Mouse (Mus musculus): ENCODE results near the gene Wbp11.
A peak's percentile ranks its signal among the peaks of the same experiment; 100 is the strongest.
"Not testable (repeated sequence)": the region's sequence is repeated elsewhere in the genome, so short reads cannot be mapped to it uniquely, and the experiment has no call there.

Wbp11 gene

DNA sequence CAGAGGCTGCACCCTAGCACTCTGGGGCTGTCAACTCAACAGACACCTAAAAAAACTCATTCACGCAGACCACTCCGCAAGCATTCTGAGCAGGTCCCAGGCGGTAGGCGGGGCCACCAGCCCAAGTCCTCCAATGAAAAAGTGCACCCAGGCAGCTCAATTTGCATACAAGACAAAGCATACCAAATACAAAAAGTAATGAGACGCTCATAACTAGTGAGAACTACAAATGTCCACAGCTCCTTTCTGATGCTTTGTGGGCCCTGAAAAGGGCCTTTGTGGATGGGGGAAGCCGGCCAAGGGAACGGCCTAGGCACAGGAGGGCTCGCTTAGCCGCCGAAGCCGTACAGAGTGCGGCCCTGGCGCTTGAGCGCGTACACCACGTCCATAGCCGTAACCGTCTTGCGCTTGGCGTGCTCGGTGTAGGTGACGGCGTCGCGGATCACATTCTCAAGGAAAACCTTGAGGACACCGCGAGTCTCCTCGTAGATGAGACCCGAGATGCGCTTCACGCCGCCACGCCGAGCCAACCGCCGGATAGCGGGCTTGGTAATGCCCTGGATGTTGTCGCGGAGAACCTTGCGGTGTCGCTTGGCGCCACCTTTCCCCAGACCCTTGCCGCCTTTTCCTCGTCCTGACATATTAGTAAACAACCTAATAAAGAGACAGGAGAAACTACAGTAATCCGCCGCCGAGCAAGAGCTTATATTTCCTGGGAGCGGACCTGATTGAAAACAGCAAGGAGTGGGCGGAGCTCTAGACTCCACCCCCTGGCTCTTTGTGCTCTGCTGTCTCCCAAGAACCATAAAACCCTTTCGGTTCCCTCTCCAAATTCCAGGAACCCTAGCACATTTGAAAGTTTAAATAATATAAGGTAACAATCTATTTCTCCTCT, 24.0 kb downstream of the Wbp11 start, which contains the start of gene Hist4h4:
Gene Hist4h4, minus strand, starts transcription at position 677 of the 895 bp plus-strand sequence.
- DNase-seq (ENCODE audit: low spot score in 2 of 2), result peak; percentile 97 to 99

GRCm38 (mm10) chr6:136803093-136803738, 24.8 kb downstream of the Wbp11 start:
- no peak for DNase-seq (ENCODE audit: low spot score in 2 of 2)

DNA sequence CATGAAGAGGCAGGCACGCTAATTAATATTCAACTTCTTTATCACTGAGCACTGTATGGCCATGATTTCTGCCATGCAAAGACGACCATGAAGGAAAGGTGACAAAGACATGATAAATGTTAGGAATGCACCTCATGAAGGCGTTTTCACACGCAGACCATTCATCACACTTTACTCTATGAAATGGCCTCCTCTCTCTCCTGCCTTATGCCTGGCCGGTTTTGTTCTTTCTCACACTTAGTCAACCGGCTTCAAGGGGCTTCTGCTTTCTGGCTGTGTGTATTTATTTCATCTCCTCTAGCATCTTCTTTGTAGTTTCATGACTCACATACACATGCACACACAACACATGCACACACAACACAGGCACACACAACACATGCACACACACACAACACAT, 26.8 kb downstream of the Wbp11 start:
- no peak for DNase-seq (ENCODE audit: low spot score in 2 of 2)

- no peak for DNase-seq (ENCODE audit: low spot score in 2 of 2)
Observed at GRCm38 (mm10) chr6:136800710-136801109, 27.3 kb downstream of the Wbp11 start.

- DNase-seq (ENCODE audit: low spot score in 2 of 2), result not testable (repeated sequence)
Observed at GRCm38 (mm10) chr6:136797874-136798693, 29.9 kb downstream of the Wbp11 start.

- no peak for DNase-seq (ENCODE audit: low spot score in 2 of 2)
Observed at GRCm38 (mm10) chr6:136795850-136796249, 32.2 kb downstream of the Wbp11 start.

DNA sequence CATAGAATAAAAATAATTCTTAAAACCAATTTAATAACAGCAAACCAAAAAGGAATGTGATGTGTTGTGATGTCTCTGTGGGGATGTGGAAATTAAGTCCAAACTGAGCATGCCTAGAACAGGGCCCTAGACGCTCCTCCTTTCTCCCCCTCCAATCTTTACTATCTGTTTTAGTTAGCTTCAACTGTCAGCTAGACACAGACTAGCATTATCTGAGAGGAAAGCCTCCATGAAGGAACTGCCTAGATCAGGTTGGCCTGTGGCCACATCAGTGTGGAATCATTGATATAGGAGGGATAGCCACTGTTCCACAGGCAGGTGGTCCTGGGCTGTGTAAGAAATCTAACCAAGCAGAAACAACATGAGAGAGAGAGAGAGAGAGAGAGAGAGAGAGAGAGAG, 32.9 kb downstream of the Wbp11 start:
- no peak for DNase-seq (ENCODE audit: low spot score in 2 of 2)

DNA sequence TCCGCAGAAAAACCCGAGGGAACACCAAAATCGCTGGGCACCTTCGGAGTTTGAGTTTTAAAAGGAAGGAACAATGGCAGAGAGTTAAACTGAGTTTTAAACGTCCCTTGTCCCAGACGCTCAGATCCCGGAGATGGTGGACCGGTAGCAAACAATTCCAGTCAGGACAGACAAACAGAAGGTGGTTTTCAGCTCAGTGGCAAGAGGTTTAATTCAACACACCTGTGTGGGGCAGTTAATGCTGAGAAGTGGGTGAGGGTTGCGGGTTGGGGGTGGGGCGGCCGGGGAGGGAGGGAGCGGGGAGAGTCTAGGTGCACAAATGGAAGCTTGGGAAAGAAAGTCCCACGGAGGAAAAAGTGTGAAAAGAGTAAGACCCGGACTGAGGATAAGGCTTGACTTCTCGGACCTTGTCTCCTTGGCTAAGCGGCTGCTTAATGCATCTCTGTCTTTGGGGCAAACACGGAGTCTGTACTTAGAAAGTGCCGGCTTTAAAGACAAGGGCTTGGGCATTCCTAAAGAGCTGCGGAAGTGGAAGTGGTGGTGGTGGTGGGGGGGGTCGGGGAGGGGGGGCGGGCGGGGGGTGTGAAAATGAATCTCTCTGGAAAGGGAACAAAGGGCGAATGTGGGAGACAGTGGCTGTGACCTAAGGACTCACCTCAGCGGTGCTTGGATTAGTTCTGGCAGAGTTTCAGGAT, 34.1 kb downstream of the Wbp11 start:
- DNase-seq (ENCODE audit: low spot score in 2 of 2), result no peak

GRCm38 (mm10) chr6:136792884-136793758, 34.9 kb downstream of the Wbp11 start:
- no peak for DNase-seq (ENCODE audit: low spot score in 2 of 2)

- no peak for DNase-seq (ENCODE audit: low spot score in 2 of 2)
Observed at GRCm38 (mm10) chr6:136789391-136789971, 38.6 kb downstream of the Wbp11 start.

- no peak for DNase-seq (ENCODE audit: low spot score in 2 of 2)
Observed at GRCm38 (mm10) chr6:136782761-136783160, 45.3 kb downstream of the Wbp11 start.

DNA sequence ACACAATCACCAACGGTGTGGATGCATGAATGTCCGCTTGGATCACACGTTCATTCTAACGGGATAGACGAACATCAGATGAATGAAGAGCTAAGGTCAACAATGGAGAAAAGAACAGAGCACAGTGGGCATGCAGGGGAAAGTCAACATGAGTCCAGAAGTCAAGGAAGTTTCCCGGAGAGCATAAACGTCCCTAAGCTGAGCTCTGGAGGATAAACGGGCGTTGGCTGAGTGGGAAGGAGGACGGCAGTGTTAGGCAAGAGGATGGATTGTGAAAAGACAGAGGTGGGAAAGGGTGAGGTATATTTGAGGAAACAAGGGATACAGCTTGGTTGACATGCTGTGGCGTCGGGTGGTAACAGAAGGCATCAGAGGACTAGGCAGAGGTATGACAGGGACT, 45.9 kb downstream of the Wbp11 start:
- DNase-seq (ENCODE audit: low spot score in 2 of 2), result no peak

DNA sequence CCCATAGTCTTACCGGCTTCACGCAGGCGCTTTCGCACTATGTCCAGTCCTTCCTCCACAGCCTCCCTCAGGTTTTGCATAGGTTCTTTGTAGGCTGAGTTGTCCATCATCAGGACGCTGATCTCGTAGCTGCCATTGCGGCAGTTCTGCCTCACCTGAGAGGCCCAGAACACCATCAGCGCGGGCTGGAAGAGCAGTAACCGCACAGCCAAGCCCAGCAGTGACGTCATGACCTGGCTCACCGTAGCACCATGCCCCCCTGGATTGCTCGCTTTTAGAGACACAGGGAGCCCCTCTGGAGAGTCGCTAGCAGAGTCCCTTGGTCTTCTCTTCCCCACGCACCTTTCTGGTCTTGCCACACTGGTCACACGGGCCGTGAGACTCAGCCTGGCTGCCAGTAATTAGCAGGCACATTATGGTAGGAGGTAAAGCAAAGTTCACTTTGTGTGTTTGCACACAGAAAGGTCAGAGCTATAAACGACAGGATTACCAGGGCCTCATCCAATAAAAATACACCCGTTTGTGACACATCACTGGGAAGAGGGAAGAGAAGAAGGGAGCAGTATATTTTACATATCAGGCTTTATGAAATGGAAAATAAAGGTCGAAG, 46.6 kb downstream of the Wbp11 start, which contains the start of gene Gucy2c:
Gene Gucy2c, minus strand, starts transcription at position 389 of the 610 bp plus-strand sequence.
- no peak for DNase-seq (ENCODE audit: low spot score in 2 of 2)

DNA sequence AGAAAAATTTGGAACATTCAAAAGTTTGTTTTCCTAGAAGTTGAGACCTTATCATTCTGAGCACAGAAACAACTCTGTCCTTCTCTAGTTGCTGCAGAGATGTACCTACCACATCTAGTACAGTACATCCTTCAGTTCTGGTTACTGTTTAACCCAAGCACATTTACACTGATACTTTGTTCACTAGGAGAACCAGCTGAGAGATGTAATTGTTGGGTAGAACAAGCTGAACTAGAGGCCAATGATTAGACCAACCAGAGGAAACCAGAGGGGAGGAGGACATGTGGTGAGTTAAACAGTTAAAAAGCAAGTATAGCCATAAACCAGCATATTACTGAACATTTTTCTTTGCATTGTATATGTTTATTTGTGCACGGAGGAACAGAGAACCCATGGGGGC, 51.6 kb downstream of the Wbp11 start:
- no peak for DNase-seq (ENCODE audit: low spot score in 2 of 2)

DNA sequence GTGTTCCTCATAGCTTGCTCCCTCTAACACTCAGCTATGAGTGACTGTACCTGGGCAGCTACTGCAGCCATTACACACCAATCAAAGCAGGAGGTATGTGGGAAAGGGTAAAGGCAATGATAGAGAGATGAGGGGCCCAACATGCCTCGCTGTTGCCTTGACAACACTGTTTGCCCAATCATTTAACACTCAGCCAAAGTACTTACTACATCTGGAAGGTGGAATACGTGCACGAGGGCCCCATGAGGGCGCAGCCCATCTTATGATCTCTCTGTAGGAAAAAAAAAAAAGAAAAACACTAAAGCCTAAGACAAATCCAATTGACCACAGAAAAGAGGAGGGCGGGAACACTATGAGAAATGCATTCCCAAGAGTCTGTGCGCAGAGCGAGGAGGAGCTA, 58.2 kb downstream of the Wbp11 start:
- DNase-seq (ENCODE audit: low spot score in 2 of 2), result no peak

GRCm38 (mm10) chr6:136769143-136769542, 58.9 kb downstream of the Wbp11 start:
- no peak for DNase-seq (ENCODE audit: low spot score in 2 of 2)

DNA sequence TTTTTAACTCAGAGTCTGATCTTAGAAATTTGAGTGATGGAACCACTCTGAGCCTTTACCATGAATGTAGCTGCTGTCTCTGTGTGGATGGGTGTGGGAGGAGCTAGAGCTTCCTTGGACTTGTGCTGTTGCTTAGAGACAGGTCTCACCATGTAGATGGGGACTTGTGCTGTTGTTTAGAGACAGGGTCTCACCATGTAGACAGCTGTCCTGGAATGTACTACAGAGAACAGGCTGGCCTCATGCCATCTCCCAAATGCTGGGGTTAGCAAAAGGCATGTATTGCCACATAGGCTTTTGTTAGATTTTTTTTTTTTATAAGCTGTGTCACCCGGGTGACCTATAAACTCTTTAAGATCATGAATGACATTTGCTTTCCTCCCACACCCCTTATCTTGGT, 64.1 kb downstream of the Wbp11 start:
- no peak for DNase-seq (ENCODE audit: low spot score in 2 of 2)

Measured in frontal cortex, postnatal 25 days (tissue).